Comparison of ENCODE assay signal across 7 mouse cellular contexts in genomic region chr4:155668689-155669597, GRCm38 (mm10). TPM values are rescaled to one million over a fixed set of nuclear protein-coding genes. Genes with fewer than 3 reads are reported as not detected.
DNase-seq lines count a peak whose midpoint lies in the region; ATAC-seq lines count a peak whose summit lies in the region.

Gene Mib2 (minus strand): TSS chr4:155669198.

- peak within 1 kb of the TSS; percentile 90 for H3K4me2 ChIP-seq in embryonic facial prominence, embryonic 11.5 days (ENCODE audit: low read depth, low read length)
- peak within 1 kb of the TSS; percentile 90 for H3K4me2 ChIP-seq in midbrain, embryonic 13.5 days (replicated peaks)

- WGBS in embryonic facial prominence, embryonic 11.5 days, result under 1% methylated on average over 70 of the region's 73 CpGs
- under 1% methylated on average over 73 of the region's 73 CpGs for WGBS in limb, embryonic 10.5 days
- WGBS in midbrain, embryonic 13.5 days, result under 1% methylated on average over 73 of the region's 73 CpGs

- no peaks in the 10 kb centered on the region for H3K9me3 ChIP-seq in embryonic facial prominence, embryonic 11.5 days (replicated peaks; ENCODE audit: control insufficient read depth, low read length)
- no peaks in the 10 kb centered on the region for H3K9me3 ChIP-seq in limb, embryonic 10.5 days (replicated peaks)
- no peaks in the 10 kb centered on the region for H3K9me3 ChIP-seq in midbrain, embryonic 13.5 days

- ATAC-seq in embryonic facial prominence, embryonic 11.5 days (replicated peaks; ENCODE audit: insufficient number of reproducible peaks, low FRiP score, low TSS enrichment, low read depth), result peak; percentile 95
- ATAC-seq in granulocyte monocyte progenitor cell, adult 5-6 weeks (replicated peaks; ENCODE audit: poor library complexity, severe bottlenecking), result peak; percentile 89
- ATAC-seq in midbrain, embryonic 13.5 days, result peak; percentile 98

- H3K36me3 ChIP-seq in embryonic facial prominence, embryonic 11.5 days (replicated peaks; ENCODE audit: control insufficient read depth, insufficient read depth, low read depth, low read length), result no peaks in the 10 kb centered on the region
- peaks cover 8% of the 10 kb centered on the region; the same call in 1 of the 2 replicates for H3K36me3 ChIP-seq in limb, embryonic 10.5 days
- H3K36me3 ChIP-seq in midbrain, embryonic 13.5 days, result peaks cover 10% of the 10 kb centered on the region; the same call in 1 of the 2 replicates

- H3K4me1 ChIP-seq in embryonic facial prominence, embryonic 11.5 days (ENCODE audit: control insufficient read depth, insufficient read depth, low read length), result no peaks in the 10 kb centered on the region
- H3K4me1 ChIP-seq in limb, embryonic 10.5 days, result peaks cover 12% of the 10 kb centered on the region
- H3K4me1 ChIP-seq in midbrain, embryonic 13.5 days (replicated peaks), result peaks cover 13% of the 10 kb centered on the region

- H3K27me3 ChIP-seq in embryonic facial prominence, embryonic 11.5 days (ENCODE audit: control insufficient read depth, insufficient read depth, low read length), result no peaks in the 10 kb centered on the region
- no peaks in the 10 kb centered on the region for H3K27me3 ChIP-seq in limb, embryonic 10.5 days (ENCODE audit: low read depth, poor library complexity, severe bottlenecking)
- no peaks in the 10 kb centered on the region for H3K27me3 ChIP-seq in midbrain, embryonic 13.5 days

- DNase-seq in adrenal gland, postnatal 14 days, result peak; percentile 98
- DNase-seq in embryonic facial prominence, embryonic 11.5 days (ENCODE audit: low spot score), result peak; percentile 99
- DNase-seq in kidney, adult 11 months, result peak; percentile 97
- DNase-seq in limb, embryonic 10.5 days (ENCODE audit: low spot score), result peak; percentile 96
- peak; percentile 96 for DNase-seq in spleen, adult 12 weeks (ENCODE audit: low spot score)

- peak within 1 kb of the TSS; percentile 82 for H3K9ac ChIP-seq in embryonic facial prominence, embryonic 11.5 days (replicated peaks; ENCODE audit: low read length)
- H3K9ac ChIP-seq in midbrain, embryonic 13.5 days (replicated peaks), result peak within 1 kb of the TSS; percentile 88

- H3K4me3 ChIP-seq in embryonic facial prominence, embryonic 11.5 days (ENCODE audit: low read depth, low read length), result peak within 1 kb of the TSS; percentile 78
- H3K4me3 ChIP-seq in limb, embryonic 10.5 days, result peak within 1 kb of the TSS; percentile 86
- peak within 1 kb of the TSS; percentile 91 for H3K4me3 ChIP-seq in midbrain, embryonic 13.5 days (replicated peaks)

- peak within 1 kb of the TSS; percentile 59; the same call in 1 of the 2 replicates for H3K27ac ChIP-seq in embryonic facial prominence, embryonic 11.5 days (replicated peaks; ENCODE audit: low read depth, low read length)
- peak within 1 kb of the TSS; percentile 84 for H3K27ac ChIP-seq in limb, embryonic 10.5 days
- H3K27ac ChIP-seq in midbrain, embryonic 13.5 days, result peak within 1 kb of the TSS; percentile 86

RNA-seq across cellular contexts. Expression of gene Mib2, which starts in this region (rescaled TPM):
- total RNA-seq in adrenal gland, postnatal 14 days (2021), result 38.5 and 41.6 TPM in 2 replicates
- 11.0 and 11.8 TPM in 2 replicates for polyA plus RNA-seq in embryonic facial prominence, embryonic 11.5 days (2014; fragmentation: Nextera tagmentation; extraction: Ambion mirVana)
- 2.9 and 18.0 TPM in 2 replicates for total RNA-seq in granulocyte monocyte progenitor cell, adult 5-6 weeks (2014; fragmentation: Nextera tagmentation)
- total RNA-seq in granulocyte monocyte progenitor cell, adult 5-6 weeks (2017), result 15.6 and 17.7 TPM in 2 replicates
- 18.9 and 25.2 TPM in 2 replicates for polyA plus RNA-seq in limb, embryonic 10.5 days (2016; fragmentation: Nextera tagmentation; extraction: Ambion mirVana)
- polyA plus RNA-seq in midbrain, embryonic 13.5 days (2015; fragmentation: Nextera tagmentation; extraction: Ambion mirVana), result 32.6 and 41.9 TPM in 2 replicates

Comparison
In these comparisons a context has a peak if more than half of its experiments do, and no peak if none do; other contexts are left out.
1. Peak in every context shown above with its lines: DNase-seq, ATAC-seq, H3K4me3 ChIP-seq and H3K27ac ChIP-seq.